Mouse (Mus musculus): ENCODE measurements around the gene Lepr. TPM values are rescaled to one million over a fixed set of nuclear protein-coding genes. Genes with fewer than 3 reads are reported as not detected.

Lepr gene
- polyA plus RNA-seq, 1 experiment from 2014 or later, result 5.2 TPM

DNA sequence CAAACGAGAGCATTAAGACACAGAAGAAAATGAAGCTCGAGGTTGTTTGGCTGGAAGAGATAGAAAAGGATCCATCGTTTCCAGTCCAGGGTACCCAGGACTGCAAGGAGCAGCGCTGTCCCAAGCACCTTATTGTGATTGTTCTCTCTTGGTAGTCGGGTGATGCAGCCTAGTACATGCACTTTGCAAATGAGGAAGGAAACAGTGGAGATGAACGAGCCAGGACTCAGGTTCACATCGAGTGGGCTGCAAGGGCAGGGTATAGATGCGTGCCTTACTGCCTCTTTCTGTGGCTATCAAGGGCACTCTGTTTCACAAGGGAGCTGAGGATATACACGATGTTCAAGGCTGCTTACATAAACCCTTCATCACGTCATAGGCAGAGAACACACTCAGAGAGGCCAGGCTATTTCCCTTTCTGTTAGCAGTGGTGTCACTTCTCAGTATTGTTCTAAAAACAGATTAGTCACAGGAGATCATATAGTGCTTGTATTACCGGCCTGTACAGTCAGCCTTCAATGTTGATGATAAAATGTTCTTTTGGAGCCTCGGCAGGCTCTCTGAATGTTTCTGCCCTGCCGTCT, 30.9 kb upstream of the Lepr start:
- 81% methylated on average over 13 of the region's 13 CpGs for WGBS

DNA sequence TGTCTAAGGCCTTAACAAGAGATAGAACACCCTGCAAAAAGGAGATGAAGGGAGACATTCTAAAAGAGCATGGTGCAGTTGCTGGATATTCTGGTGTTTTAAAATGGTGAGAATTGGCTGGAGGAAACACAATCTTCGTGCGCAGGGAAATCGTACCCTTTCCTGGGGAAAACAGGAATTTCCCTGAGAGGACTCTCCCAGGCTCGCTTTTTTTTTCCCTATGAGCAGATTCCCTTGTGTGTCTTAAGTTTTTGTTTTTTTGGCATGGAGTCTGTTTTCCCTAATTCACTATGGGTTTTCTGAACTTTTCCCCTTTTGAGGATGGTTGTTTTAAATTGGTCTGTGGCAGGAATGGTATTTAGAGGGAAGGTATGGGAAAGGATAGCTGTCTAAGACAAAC, 28.0 kb upstream of the Lepr start:
- Histone ChIP-seq H3K4me2 (ENCODE audit: low read depth, low read length) (no peak overlapping the region), H3K4me1 (ENCODE audit: control insufficient read depth, insufficient read depth, low read length) (no peaks in the 10 kb centered on the region; the same call in 1 of the 2 replicates), H3K27me3 (ENCODE audit: control insufficient read depth, insufficient read depth, low read length) (no peaks in the 10 kb centered on the region), H3K9me3 (replicated peaks; ENCODE audit: control insufficient read depth, low read length) (no peaks in the 10 kb centered on the region), H3K36me3 (replicated peaks; ENCODE audit: control insufficient read depth, insufficient read depth, low read depth, low read length) (no peaks in the 10 kb centered on the region), H3K27ac (replicated peaks; ENCODE audit: low read depth, low read length) (no peak overlapping the region), H3K4me3 (ENCODE audit: low read depth, low read length) (no peak overlapping the region), H3K9ac (replicated peaks; ENCODE audit: low read length) (no peak overlapping the region)
- DNase-seq (ENCODE audit: low spot score) (no peak), ATAC-seq (replicated peaks; ENCODE audit: insufficient number of reproducible peaks, low FRiP score, low TSS enrichment, low read depth) (no peak)
- WGBS, result 86% methylated on average over 4 of the region's 4 CpGs

More for the DNA sequence above, 30.9 kb upstream of the Lepr start:
- H3K9me3 ChIP-seq (replicated peaks; ENCODE audit: control insufficient read depth, low read length), result no peaks in the 10 kb centered on the region
- no peaks in the 10 kb centered on the region for H3K27me3 ChIP-seq (ENCODE audit: control insufficient read depth, insufficient read depth, low read length)
- H3K36me3 ChIP-seq (replicated peaks; ENCODE audit: control insufficient read depth, insufficient read depth, low read depth, low read length), result no peaks in the 10 kb centered on the region
- no peak overlapping the region for H3K9ac ChIP-seq (replicated peaks; ENCODE audit: low read length)
- H3K4me3 ChIP-seq (ENCODE audit: low read depth, low read length), result no peak overlapping the region
- no peaks in the 10 kb centered on the region; the same call in 1 of the 2 replicates for H3K4me1 ChIP-seq (ENCODE audit: control insufficient read depth, insufficient read depth, low read length)
- DNase-seq (ENCODE audit: low spot score) (no peak), ATAC-seq (replicated peaks; ENCODE audit: insufficient number of reproducible peaks, low FRiP score, low TSS enrichment, low read depth) (no peak)
- no peak overlapping the region for H3K4me2 ChIP-seq (ENCODE audit: low read depth, low read length)
- no peak overlapping the region for H3K27ac ChIP-seq (replicated peaks; ENCODE audit: low read depth, low read length)

- H3K4me3 ChIP-seq (ENCODE audit: low read depth, low read length), result no peak overlapping the region
- H3K9me3 ChIP-seq (replicated peaks; ENCODE audit: control insufficient read depth, low read length), result no peaks in the 10 kb centered on the region
- no peak overlapping the region for H3K4me2 ChIP-seq (ENCODE audit: low read depth, low read length)
- no peaks in the 10 kb centered on the region for H3K27me3 ChIP-seq (ENCODE audit: control insufficient read depth, insufficient read depth, low read length)
- WGBS, result 79% methylated on average over 5 of the region's 5 CpGs
- ATAC-seq (replicated peaks; ENCODE audit: insufficient number of reproducible peaks, low FRiP score, low TSS enrichment, low read depth) (no peak), DNase-seq (ENCODE audit: low spot score) (no peak)
- no peak overlapping the region for H3K9ac ChIP-seq (replicated peaks; ENCODE audit: low read length)
- H3K4me1 ChIP-seq (ENCODE audit: control insufficient read depth, insufficient read depth, low read length), result no peaks in the 10 kb centered on the region; the same call in 1 of the 2 replicates
- H3K36me3 ChIP-seq (replicated peaks; ENCODE audit: control insufficient read depth, insufficient read depth, low read depth, low read length), result no peaks in the 10 kb centered on the region
- no peak overlapping the region for H3K27ac ChIP-seq (replicated peaks; ENCODE audit: low read depth, low read length)
Observed at GRCm38 (mm10) chr4:101689645-101690044, 27.6 kb upstream of the Lepr start.

DNA sequence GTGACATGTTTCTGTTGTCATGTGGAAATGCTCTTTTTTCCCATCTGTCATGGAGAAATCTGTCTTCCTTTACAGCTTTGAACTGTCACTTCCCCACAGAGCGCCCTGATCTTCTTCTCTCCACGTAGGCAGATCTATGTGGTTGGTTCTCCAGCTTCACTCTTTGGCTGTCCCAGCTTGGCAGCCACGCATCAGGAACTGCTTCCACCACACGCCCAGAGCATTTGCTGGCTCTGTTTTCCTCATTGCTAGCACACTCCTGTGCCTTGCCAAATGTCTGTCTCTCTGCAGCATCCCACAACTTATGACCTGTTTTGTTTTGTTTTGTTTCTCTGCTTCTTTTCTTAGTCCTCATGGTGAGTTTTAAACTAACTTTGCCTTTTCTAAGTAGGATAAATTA, 24.3 kb upstream of the Lepr start:
- ATAC-seq (replicated peaks; ENCODE audit: insufficient number of reproducible peaks, low FRiP score, low TSS enrichment, low read depth) (no peak), DNase-seq (ENCODE audit: low spot score) (no peak)
- WGBS, result 86% methylated on average over 4 of the region's 4 CpGs

GRCm38 (mm10) chr4:101694529-101694928, 22.7 kb upstream of the Lepr start:
- H3K9me3 ChIP-seq (replicated peaks; ENCODE audit: control insufficient read depth, low read length), result no peaks in the 10 kb centered on the region
- ATAC-seq (replicated peaks; ENCODE audit: insufficient number of reproducible peaks, low FRiP score, low TSS enrichment, low read depth) (no peak), DNase-seq (ENCODE audit: low spot score) (no peak)
- H3K27ac ChIP-seq (replicated peaks; ENCODE audit: low read depth, low read length), result no peak overlapping the region
- WGBS, result 70% methylated on average over 6 of the region's 6 CpGs
- H3K27me3 ChIP-seq (ENCODE audit: control insufficient read depth, insufficient read depth, low read length), result no peaks in the 10 kb centered on the region
- H3K9ac ChIP-seq (replicated peaks; ENCODE audit: low read length), result no peak overlapping the region
- no peak overlapping the region for H3K4me3 ChIP-seq (ENCODE audit: low read depth, low read length)
- no peak overlapping the region for H3K4me2 ChIP-seq (ENCODE audit: low read depth, low read length)
- H3K36me3 ChIP-seq (replicated peaks; ENCODE audit: control insufficient read depth, insufficient read depth, low read depth, low read length), result no peaks in the 10 kb centered on the region
- H3K4me1 ChIP-seq (ENCODE audit: control insufficient read depth, insufficient read depth, low read length), result no peaks in the 10 kb centered on the region

More for the DNA sequence above, 24.3 kb upstream of the Lepr start:
- Histone ChIP-seq H3K4me3 (ENCODE audit: low read depth, low read length) (no peak overlapping the region), H3K4me2 (ENCODE audit: low read depth, low read length) (no peak overlapping the region), H3K4me1 (ENCODE audit: control insufficient read depth, insufficient read depth, low read length) (no peaks in the 10 kb centered on the region), H3K27me3 (ENCODE audit: control insufficient read depth, insufficient read depth, low read length) (no peaks in the 10 kb centered on the region), H3K9me3 (replicated peaks; ENCODE audit: control insufficient read depth, low read length) (no peaks in the 10 kb centered on the region), H3K9ac (replicated peaks; ENCODE audit: low read length) (no peak overlapping the region), H3K36me3 (replicated peaks; ENCODE audit: control insufficient read depth, insufficient read depth, low read depth, low read length) (no peaks in the 10 kb centered on the region), H3K27ac (replicated peaks; ENCODE audit: low read depth, low read length) (no peak overlapping the region)

GRCm38 (mm10) chr4:101697236-101697635, 20.0 kb upstream of the Lepr start:
- Histone ChIP-seq H3K9ac (replicated peaks; ENCODE audit: low read length) (no peak overlapping the region), H3K4me2 (ENCODE audit: low read depth, low read length) (no peak overlapping the region), H3K4me1 (ENCODE audit: control insufficient read depth, insufficient read depth, low read length) (no peaks in the 10 kb centered on the region), H3K27me3 (ENCODE audit: control insufficient read depth, insufficient read depth, low read length) (no peaks in the 10 kb centered on the region), H3K4me3 (ENCODE audit: low read depth, low read length) (no peak overlapping the region), H3K9me3 (replicated peaks; ENCODE audit: control insufficient read depth, low read length) (no peaks in the 10 kb centered on the region), H3K27ac (replicated peaks; ENCODE audit: low read depth, low read length) (no peak overlapping the region), H3K36me3 (replicated peaks; ENCODE audit: control insufficient read depth, insufficient read depth, low read depth, low read length) (no peaks in the 10 kb centered on the region)
- ATAC-seq (replicated peaks; ENCODE audit: insufficient number of reproducible peaks, low FRiP score, low TSS enrichment, low read depth), result no peak
- WGBS, result 88% methylated on average over 3 of the region's 3 CpGs
- DNase-seq (ENCODE audit: low spot score), result no peak

DNA sequence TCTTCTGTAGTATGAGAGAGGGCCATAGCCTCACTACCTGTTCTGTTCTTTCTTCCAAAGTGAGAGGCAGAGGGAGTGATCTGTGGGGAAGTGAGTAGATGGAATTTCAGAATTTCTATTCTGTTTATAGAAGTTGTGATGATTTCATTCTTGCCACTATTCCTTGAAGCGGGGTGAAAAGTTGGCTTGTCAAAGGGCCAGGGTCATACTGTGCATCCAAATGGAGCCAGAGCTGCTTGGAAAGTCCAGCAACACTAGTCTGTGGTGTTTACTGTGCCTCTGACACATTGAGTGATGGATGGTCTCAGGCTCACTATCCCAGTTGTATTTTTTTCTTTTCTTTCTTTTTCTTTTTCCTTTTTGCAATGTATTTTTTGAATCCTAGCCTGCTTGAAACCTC, 17.8 kb upstream of the Lepr start:
- H3K9ac ChIP-seq (replicated peaks; ENCODE audit: low read length), result no peak overlapping the region
- H3K27me3 ChIP-seq (ENCODE audit: control insufficient read depth, insufficient read depth, low read length), result no peaks in the 10 kb centered on the region
- H3K4me1 ChIP-seq (ENCODE audit: control insufficient read depth, insufficient read depth, low read length), result no peaks in the 10 kb centered on the region
- H3K36me3 ChIP-seq (replicated peaks; ENCODE audit: control insufficient read depth, insufficient read depth, low read depth, low read length), result no peaks in the 10 kb centered on the region
- H3K4me2 ChIP-seq (ENCODE audit: low read depth, low read length), result no peak overlapping the region
- no peak overlapping the region for H3K27ac ChIP-seq (replicated peaks; ENCODE audit: low read depth, low read length)
- no peak for DNase-seq (ENCODE audit: low spot score)
- 97% methylated on average over 1 of the region's 1 CpGs for WGBS
- no peak overlapping the region for H3K4me3 ChIP-seq (ENCODE audit: low read depth, low read length)
- H3K9me3 ChIP-seq (replicated peaks; ENCODE audit: control insufficient read depth, low read length), result no peaks in the 10 kb centered on the region
- ATAC-seq (replicated peaks; ENCODE audit: insufficient number of reproducible peaks, low FRiP score, low TSS enrichment, low read depth), result no peak

DNA sequence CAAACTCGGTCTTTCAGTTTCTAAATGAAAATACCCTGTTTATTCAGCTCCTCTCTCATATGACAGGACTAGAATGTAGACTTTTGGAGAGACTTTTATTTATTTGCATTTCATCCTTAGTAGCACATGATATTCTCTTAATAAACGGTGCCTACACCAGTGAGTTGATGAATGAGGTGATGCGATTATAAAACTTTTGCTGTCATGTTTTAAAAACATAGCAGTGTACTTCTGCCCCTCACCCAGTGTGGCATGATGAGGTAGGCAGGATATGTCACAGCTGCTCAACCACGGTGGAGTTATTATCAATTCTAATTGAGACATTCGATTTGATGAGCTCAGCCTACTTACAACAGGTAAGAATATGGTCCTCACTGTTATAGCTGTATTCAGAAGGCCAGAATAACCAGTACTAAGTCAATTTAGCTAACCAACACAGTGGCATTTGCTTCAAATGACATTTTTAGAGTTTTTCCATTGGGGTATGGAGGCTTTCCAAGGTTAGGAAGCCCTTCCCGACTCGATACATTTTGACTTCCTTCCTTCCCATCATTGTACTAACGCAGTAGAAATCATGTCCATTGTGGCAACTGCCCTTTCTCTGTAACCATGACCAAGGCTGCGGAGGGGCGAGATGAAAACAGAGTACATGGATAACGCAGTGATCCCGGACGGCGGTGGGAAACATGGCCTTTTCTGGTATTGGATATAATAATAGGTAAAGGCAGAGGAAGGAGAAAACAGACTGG, 16.1 kb upstream of the Lepr start:
- Histone ChIP-seq H3K27me3 (ENCODE audit: control insufficient read depth, insufficient read depth, low read length) (no peaks in the 10 kb centered on the region), H3K4me2 (ENCODE audit: low read depth, low read length) (no peak overlapping the region), H3K4me3 (ENCODE audit: low read depth, low read length) (no peak overlapping the region), H3K4me1 (ENCODE audit: control insufficient read depth, insufficient read depth, low read length) (no peaks in the 10 kb centered on the region), H3K9ac (replicated peaks; ENCODE audit: low read length) (no peak overlapping the region), H3K27ac (replicated peaks; ENCODE audit: low read depth, low read length) (no peak overlapping the region), H3K9me3 (replicated peaks; ENCODE audit: control insufficient read depth, low read length) (no peaks in the 10 kb centered on the region), H3K36me3 (replicated peaks; ENCODE audit: control insufficient read depth, insufficient read depth, low read depth, low read length) (no peaks in the 10 kb centered on the region)
- WGBS, result 88% methylated on average over 14 of the region's 14 CpGs
- DNase-seq (ENCODE audit: low spot score) (no peak), ATAC-seq (replicated peaks; ENCODE audit: insufficient number of reproducible peaks, low FRiP score, low TSS enrichment, low read depth) (no peak)
